Mouse (Mus musculus) stomach, embryonic 16.5 days (tissue): ENCODE data around the gene Nwd1. TPM values are rescaled to one million over a fixed set of nuclear protein-coding genes. Genes with fewer than 3 reads are reported as not detected.
A peak's percentile ranks its signal among the peaks of the same experiment; 100 is the strongest.

ENCODE experiments used
- ATAC-seq: fragments of 200-750 bp; cut with Nextera tagmentation; 2 replicates; pipeline ENCODE4 v1.8.0; 2017; ENCODE audit warnings: moderate number of reproducible peaks, moderate TSS enrichment; ENCODE audit not compliant: insufficient read depth, low FRiP score
- H3K27ac ChIP-seq: fragments of 300-500 bp; sonication (generic); 2 replicates; pipeline ENCODE4 v1.5.1; 2014; ENCODE audit warnings: low read length
- H3K27me3 ChIP-seq: fragments of 300-500 bp; sonication (generic); 2 replicates; pipeline ENCODE4 v1.6.1; 2014; ENCODE audit warnings: low read length, control low read depth, mixed read lengths; ENCODE audit not compliant: control insufficient read depth, insufficient read depth
- H3K36me3 ChIP-seq: fragments of 300-500 bp; sonication (generic); 2 replicates; pipeline ENCODE4 v1.6.1; 2014; ENCODE audit warnings: low read length; ENCODE audit not compliant: control insufficient read depth, insufficient read depth
- H3K4me1 ChIP-seq: fragments of 300-500 bp; sonication (generic); 2 replicates; pipeline ENCODE4 v1.6.1; 2014; ENCODE audit warnings: low read length, control low read depth, mixed read lengths; ENCODE audit not compliant: control insufficient read depth, insufficient read depth
- H3K4me2 ChIP-seq: fragments of 300-500 bp; sonication (generic); 2 replicates; pipeline ENCODE4 v1.6.1; 2014; ENCODE audit warnings: low read depth, low read length, mixed read lengths
- H3K4me3 ChIP-seq: fragments of 300-500 bp; sonication (generic); replicated peaks from 2 replicates; pipeline ENCODE4 v1.5.1; 2014; ENCODE audit warnings: mild to moderate bottlenecking, low read length
- H3K9ac ChIP-seq: fragments of 300-500 bp; sonication (generic); 2 replicates; pipeline ENCODE4 v1.6.1; 2014; ENCODE audit warnings: low read length
- H3K9me3 ChIP-seq: fragments of 300-500 bp; sonication (generic); replicated peaks from 2 replicates; pipeline ENCODE4 v1.6.1; 2016; ENCODE audit warnings: low read length, control low read depth; ENCODE audit not compliant: control insufficient read depth
- WGBS: fragments of 180-500 bp; shearing (Covaris S2); extraction: QIAGEN DNeasy Blood & Tissue Kit; methylation state at CpG from one replicate; pipeline ENCODE4 v1.1.7; 2014; 5-methylcytosine and 5-hydroxymethylcytosine counted together
- polyA plus RNA-seq: library from polyadenylated mRNA; unstranded; fragments of >200 nt; fragmentation: Nextera tagmentation; extraction: Ambion mirVana; gene quantifications from 2 replicates; pipeline ENCODE4 v1.2.1, GENCODE M21; 2015

Nwd1 gene
- polyA plus RNA-seq, 1 experiment from 2014 or later: 0.09 TPM

- no peak overlapping the region for H3K27ac ChIP-seq
- H3K9me3 ChIP-seq: no peaks in the 10 kb centered on the region
- H3K4me1 ChIP-seq: no peaks in the 10 kb centered on the region
- 89% methylated on average over 2 of the region's 2 CpGs for WGBS
- H3K36me3 ChIP-seq: peaks cover 46% of the 10 kb centered on the region
- H3K4me3 ChIP-seq: no peak overlapping the region
- no peak for ATAC-seq
- H3K4me2 ChIP-seq: no peak overlapping the region
- H3K27me3 ChIP-seq: no peaks in the 10 kb centered on the region
- no peak overlapping the region for H3K9ac ChIP-seq
Observed at GRCm38 (mm10) chr8:72753781-72754180, 107.3 kb downstream of the Nwd1 start.

GRCm38 (mm10) chr8:72756031-72756430 lies 109.5 kb downstream of the Nwd1 start:
- H3K4me1 ChIP-seq: no peaks in the 10 kb centered on the region
- ATAC-seq: no peak
- H3K9ac ChIP-seq: no peak overlapping the region
- H3K4me3 ChIP-seq: no peak overlapping the region
- no peak overlapping the region for H3K27ac ChIP-seq
- no peaks in the 10 kb centered on the region for H3K9me3 ChIP-seq
- WGBS: 95% methylated on average over 2 of the region's 2 CpGs
- H3K4me2 ChIP-seq: no peak overlapping the region
- peaks cover 36% of the 10 kb centered on the region for H3K36me3 ChIP-seq
- no peaks in the 10 kb centered on the region for H3K27me3 ChIP-seq

- Histone ChIP-seq H3K4me2 (no peak overlapping the region), H3K4me1 (no peaks in the 10 kb centered on the region), H3K27me3 (no peaks in the 10 kb centered on the region), H3K9me3 (no peaks in the 10 kb centered on the region), H3K27ac (no peak overlapping the region), H3K36me3 (peaks cover 36% of the 10 kb centered on the region), H3K4me3 (no peak overlapping the region), H3K9ac (no peak overlapping the region)
- no peak for ATAC-seq
- 96% methylated on average over 35 of the region's 35 CpGs for WGBS
Observed at GRCm38 (mm10) chr8:72756771-72757390, 110.4 kb downstream of the Nwd1 start.

GRCm38 (mm10) chr8:72757426-72758195 lies 111.1 kb downstream of the Nwd1 start:
- Histone ChIP-seq H3K27ac (no peak overlapping the region), H3K9me3 (no peaks in the 10 kb centered on the region), H3K4me1 (no peaks in the 10 kb centered on the region), H3K9ac (no peak overlapping the region), H3K4me3 (no peak overlapping the region), H3K27me3 (no peaks in the 10 kb centered on the region), H3K4me2 (no peak overlapping the region), H3K36me3 (peaks cover 33% of the 10 kb centered on the region)
- 91% methylated on average over 15 of the region's 15 CpGs for WGBS
- ATAC-seq: 0 out of 2 replicates have a peak, but pooled peaks have one; percentile 12

GRCm38 (mm10) chr8:72758310-72758709 lies 111.8 kb downstream of the Nwd1 start:
- Histone ChIP-seq H3K27me3 (no peaks in the 10 kb centered on the region), H3K36me3 (peaks cover 33% of the 10 kb centered on the region), H3K4me1 (no peaks in the 10 kb centered on the region), H3K9me3 (no peaks in the 10 kb centered on the region), H3K4me2 (no peak overlapping the region), H3K9ac (no peak overlapping the region), H3K27ac (no peak overlapping the region), H3K4me3 (no peak overlapping the region)
- ATAC-seq: no peak

GRCm38 (mm10) chr8:72760216-72760615 lies 113.7 kb downstream of the Nwd1 start:
- H3K27ac ChIP-seq: no peak overlapping the region
- H3K4me2 ChIP-seq: no peak overlapping the region
- no peak overlapping the region for H3K9ac ChIP-seq
- no peaks in the 10 kb centered on the region for H3K9me3 ChIP-seq
- no peak overlapping the region for H3K4me3 ChIP-seq
- H3K36me3 ChIP-seq: peaks cover 27% of the 10 kb centered on the region; the same call in 1 of the 2 replicates
- ATAC-seq: no peak
- 81% methylated on average over 3 of the region's 3 CpGs for WGBS
- H3K4me1 ChIP-seq: no peaks in the 10 kb centered on the region
- H3K27me3 ChIP-seq: no peaks in the 10 kb centered on the region

GRCm38 (mm10) chr8:72761322-72762051 lies 115.0 kb downstream of the Nwd1 start, which contains the start of gene F2rl3:
TSS of gene F2rl3 (plus strand) at chr8:72761880.
- H3K27me3 ChIP-seq: no peaks in the 10 kb centered on the region
- H3K4me3 ChIP-seq: no peak within 1 kb of the TSS
- no peak for ATAC-seq
- no peaks in the 10 kb centered on the region for H3K4me1 ChIP-seq
- H3K27ac ChIP-seq: peak within 1 kb of the TSS; percentile 4; the same call in 1 of the 2 replicates
- no peak within 1 kb of the TSS for H3K4me2 ChIP-seq
- peaks cover 16% of the 10 kb centered on the region; the same call in 1 of the 2 replicates for H3K36me3 ChIP-seq
- no peak within 1 kb of the TSS for H3K9ac ChIP-seq
- 72% methylated on average over 7 of the region's 7 CpGs for WGBS
- no peaks in the 10 kb centered on the region for H3K9me3 ChIP-seq

- ATAC-seq: no peak
- Histone ChIP-seq H3K27ac (0 out of 2 replicates have a peak overlapping the region, but pooled peaks have one; percentile 4), H3K4me1 (no peaks in the 10 kb centered on the region), H3K4me2 (no peak overlapping the region), H3K9ac (no peak overlapping the region), H3K36me3 (peaks cover 9% of the 10 kb centered on the region; the same call in 1 of the 2 replicates), H3K27me3 (no peaks in the 10 kb centered on the region), H3K4me3 (no peak overlapping the region), H3K9me3 (no peaks in the 10 kb centered on the region)
- WGBS: 81% methylated on average over 12 of the region's 12 CpGs
Observed at GRCm38 (mm10) chr8:72762306-72762705, 115.8 kb downstream of the Nwd1 start.

GRCm38 (mm10) chr8:72765696-72766095 lies 119.2 kb downstream of the Nwd1 start:
- H3K9me3 ChIP-seq: no peaks in the 10 kb centered on the region
- H3K4me2 ChIP-seq: no peak overlapping the region
- H3K4me1 ChIP-seq: no peaks in the 10 kb centered on the region
- no peaks in the 10 kb centered on the region for H3K36me3 ChIP-seq
- WGBS: 63% methylated on average over 4 of the region's 4 CpGs
- H3K27ac ChIP-seq: no peak overlapping the region
- H3K27me3 ChIP-seq: no peaks in the 10 kb centered on the region
- H3K4me3 ChIP-seq: no peak overlapping the region
- no peak overlapping the region for H3K9ac ChIP-seq
- ATAC-seq: no peak
